Mouse (Mus musculus) stomach, postnatal 0 days (tissue): ENCODE results near the gene Arpp19. TPM values are rescaled to one million over a fixed set of nuclear protein-coding genes. Genes with fewer than 3 reads are reported as not detected.
A peak's percentile ranks its signal among the peaks of the same experiment; 100 is the strongest.

Source experiments
- ATAC-seq: fragments of 200-750 bp; cut with Nextera tagmentation; 2 replicates; pipeline ENCODE4 v1.8.0; 2017; ENCODE audit not compliant: low FRiP score, low TSS enrichment
- DNase-seq: peaks from one replicate; pipeline ENCODE4 v3.0.0-alpha.2; 2016; ENCODE audit warnings: low spot score
- H3K27ac ChIP-seq: fragments of 300-500 bp; sonication (generic); replicated peaks from 2 replicates; pipeline ENCODE4 v1.5.1; 2014; ENCODE audit warnings: mild to moderate bottlenecking, control low read depth
- H3K27me3 ChIP-seq: fragments of 300-500 bp; sonication (generic); 2 replicates; pipeline ENCODE4 v1.6.1; 2014; ENCODE audit warnings: low read length; ENCODE audit not compliant: control insufficient read depth, insufficient read depth
- H3K36me3 ChIP-seq: fragments of 300-500 bp; sonication (generic); 2 replicates; pipeline ENCODE4 v1.6.1; 2014; ENCODE audit warnings: low read length, mixed read lengths; ENCODE audit not compliant: control insufficient read depth, insufficient read depth
- H3K4me1 ChIP-seq: fragments of 300-500 bp; sonication (generic); replicated peaks from 2 replicates; pipeline ENCODE4 v1.6.1; 2014; ENCODE audit warnings: antibody characterized with exemption; ENCODE audit not compliant: control insufficient read depth, insufficient read depth
- H3K4me2 ChIP-seq: fragments of 300-500 bp; sonication (generic); replicated peaks from 2 replicates; pipeline ENCODE4 v1.6.1; 2014; ENCODE audit warnings: low read depth, mild to moderate bottlenecking, control low read depth, moderate library complexity
- H3K4me3 ChIP-seq: fragments of 300-500 bp; sonication (generic); 2 replicates; pipeline ENCODE4 v1.5.1; 2014; ENCODE audit warnings: low read depth, low read length, control low read depth
- H3K9ac ChIP-seq: fragments of 300-500 bp; sonication (generic); 2 replicates; pipeline ENCODE4 v1.6.1; 2014; ENCODE audit warnings: mild to moderate bottlenecking, low read length, control low read depth, mixed read lengths
- H3K9me3 ChIP-seq: fragments of 300-500 bp; sonication (generic); 2 replicates; pipeline ENCODE4 v1.6.1; 2016; ENCODE audit warnings: low read length; ENCODE audit not compliant: control insufficient read depth
- CTCF ChIP-seq: IDR thresholded peaks from 2 replicates; pipeline ENCODE4 v1.5.1; 2016; ENCODE audit warnings: antibody characterized with exemption, low read depth, mild to moderate bottlenecking, moderate library complexity
- EP300 ChIP-seq: optimal IDR thresholded peaks from 2 replicates; pipeline ENCODE3; 2016; ENCODE audit warnings: antibody characterized with exemption
- WGBS: fragments of 180-500 bp; shearing (Covaris S2); extraction: QIAGEN DNeasy Blood & Tissue Kit; methylation state at CpG from one replicate; pipeline ENCODE4 v1.1.7; 2014; 5-methylcytosine and 5-hydroxymethylcytosine counted together
- polyA plus RNA-seq: library from polyadenylated mRNA; unstranded; fragments of >200 nt; fragmentation: Nextera tagmentation; extraction: Ambion mirVana; gene quantifications from 2 replicates; pipeline ENCODE4 v1.2.1, GENCODE M21; 2015

The Arpp19 gene
- polyA plus RNA-seq, 1 experiment from 2014 or later, result 327 TPM

- no peak for DNase-seq
- H3K27me3 ChIP-seq, result no peaks in the 10 kb centered on the region
- no peak overlapping the region for H3K4me3 ChIP-seq
- no peaks in the 10 kb centered on the region for H3K9me3 ChIP-seq
- peaks cover 3% of the 10 kb centered on the region; the same call in 1 of the 2 replicates for H3K36me3 ChIP-seq
- WGBS, result 83% methylated on average over 4 of the region's 4 CpGs
- no peak overlapping the region for H3K27ac ChIP-seq
- ATAC-seq, result no peak
- no peak overlapping the region for H3K4me2 ChIP-seq
- no peak overlapping the region for H3K9ac ChIP-seq
- H3K4me1 ChIP-seq, result no peaks in the 10 kb centered on the region
- no peak for TF ChIP-seq EP300
- no peak for TF ChIP-seq CTCF
Measured at GRCm38 (mm10) chr9:75051841-75052240, 14.4 kb downstream of the Arpp19 start.

- Histone ChIP-seq H3K27ac (no peak overlapping the region), H3K9me3 (no peaks in the 10 kb centered on the region), H3K4me2 (no peak overlapping the region), H3K27me3 (no peaks in the 10 kb centered on the region), H3K9ac (no peak overlapping the region), H3K36me3 (peaks cover 8% of the 10 kb centered on the region; the same call in 1 of the 2 replicates), H3K4me3 (no peak overlapping the region), H3K4me1 (no peaks in the 10 kb centered on the region)
- no peak for ATAC-seq
- WGBS, result 56% methylated on average over 5 of the region's 5 CpGs
- TF ChIP-seq CTCF, result no peak
- no peak for TF ChIP-seq EP300
- no peak for DNase-seq
Measured at GRCm38 (mm10) chr9:75055046-75055445, 17.6 kb downstream of the Arpp19 start.

GRCm38 (mm10) chr9:75064678-75065331 is 27.4 kb downstream of the Arpp19 start:
- H3K4me2 ChIP-seq, result no peak overlapping the region
- H3K36me3 ChIP-seq, result no peaks in the 10 kb centered on the region
- DNase-seq (no peak), ATAC-seq (no peak)
- H3K9me3 ChIP-seq, result no peaks in the 10 kb centered on the region
- H3K4me1 ChIP-seq, result no peaks in the 10 kb centered on the region
- H3K27ac ChIP-seq, result no peak overlapping the region
- no peaks in the 10 kb centered on the region for H3K27me3 ChIP-seq
- no peak overlapping the region for H3K9ac ChIP-seq
- WGBS, result 51% methylated on average over 9 of the region's 9 CpGs
- TF ChIP-seq CTCF (no peak), EP300 (no peak)
- no peak overlapping the region for H3K4me3 ChIP-seq

GRCm38 (mm10) chr9:75070457-75071028 is 33.1 kb downstream of the Arpp19 start, which contains the start of gene Myo5a:
Gene Myo5a (plus strand): TSS chr9:75071015.
- peak within 1 kb of the TSS; percentile 73 for H3K4me3 ChIP-seq
- ATAC-seq, result no peak; the same call in 1 of the 2 replicates
- WGBS, result 22% methylated on average over 23 of the region's 23 CpGs

GRCm38 (mm10) chr9:75071029-75071705 is 33.8 kb downstream of the Arpp19 start:
- H3K36me3 ChIP-seq, result no peaks in the 10 kb centered on the region
- ATAC-seq (peak; percentile 98), DNase-seq (peak; percentile 87)
- no peaks in the 10 kb centered on the region for H3K9me3 ChIP-seq
- peak overlapping the region; percentile 78 for H3K9ac ChIP-seq
- no peaks in the 10 kb centered on the region for H3K27me3 ChIP-seq
- H3K4me2 ChIP-seq, result peak overlapping the region; percentile 95
- peak overlapping the region; percentile 86 for H3K27ac ChIP-seq
- WGBS, result 0% methylated on average over 53 of the region's 92 CpGs
- peak overlapping the region; percentile 73 for H3K4me3 ChIP-seq
- H3K4me1 ChIP-seq, result 0 out of 2 replicates have a peak, but pooled peaks cover 2% of the 10 kb centered on the region
- TF ChIP-seq CTCF, result peak; percentile 47
- no peak for TF ChIP-seq EP300

More at GRCm38 (mm10) chr9:75070457-75071028, 33.1 kb downstream of the Arpp19 start, which contains the start of gene Myo5a:
- DNase-seq, result no peak
- Histone ChIP-seq H3K27ac (peak within 1 kb of the TSS; percentile 86), H3K9ac (peak within 1 kb of the TSS; percentile 78), H3K9me3 (no peaks in the 10 kb centered on the region), H3K4me2 (peak within 1 kb of the TSS; percentile 95), H3K36me3 (no peaks in the 10 kb centered on the region), H3K27me3 (no peaks in the 10 kb centered on the region), H3K4me1 (0 out of 2 replicates have a peak, but pooled peaks cover 2% of the 10 kb centered on the region)
- TF ChIP-seq EP300, result no peak
